Mouse (Mus musculus) liver, embryonic 14 days (tissue): Measurements from ENCODE around the gene Ppp1r12a. TPM values are rescaled to one million over a fixed set of nuclear protein-coding genes. Genes with fewer than 3 reads are reported as not detected.

Source experiments
- polyA plus RNA-seq: library from polyadenylated mRNA; depleted of rRNA; stranded (reverse); fragments of >200 nt; gene quantifications from 2 replicates; pipeline ENCODE4 v1.2.3, GENCODE M21; 2012; rRNA removed

Ppp1r12a gene
- 20.4 and 23.7 TPM in 2 replicates for polyA plus RNA-seq

GRCm38 (mm10) chr10:108161261-108162256, at the start of gene Ppp1r12a:
Gene Ppp1r12a, plus strand, starts transcription at chr10:108162193.

DNA sequence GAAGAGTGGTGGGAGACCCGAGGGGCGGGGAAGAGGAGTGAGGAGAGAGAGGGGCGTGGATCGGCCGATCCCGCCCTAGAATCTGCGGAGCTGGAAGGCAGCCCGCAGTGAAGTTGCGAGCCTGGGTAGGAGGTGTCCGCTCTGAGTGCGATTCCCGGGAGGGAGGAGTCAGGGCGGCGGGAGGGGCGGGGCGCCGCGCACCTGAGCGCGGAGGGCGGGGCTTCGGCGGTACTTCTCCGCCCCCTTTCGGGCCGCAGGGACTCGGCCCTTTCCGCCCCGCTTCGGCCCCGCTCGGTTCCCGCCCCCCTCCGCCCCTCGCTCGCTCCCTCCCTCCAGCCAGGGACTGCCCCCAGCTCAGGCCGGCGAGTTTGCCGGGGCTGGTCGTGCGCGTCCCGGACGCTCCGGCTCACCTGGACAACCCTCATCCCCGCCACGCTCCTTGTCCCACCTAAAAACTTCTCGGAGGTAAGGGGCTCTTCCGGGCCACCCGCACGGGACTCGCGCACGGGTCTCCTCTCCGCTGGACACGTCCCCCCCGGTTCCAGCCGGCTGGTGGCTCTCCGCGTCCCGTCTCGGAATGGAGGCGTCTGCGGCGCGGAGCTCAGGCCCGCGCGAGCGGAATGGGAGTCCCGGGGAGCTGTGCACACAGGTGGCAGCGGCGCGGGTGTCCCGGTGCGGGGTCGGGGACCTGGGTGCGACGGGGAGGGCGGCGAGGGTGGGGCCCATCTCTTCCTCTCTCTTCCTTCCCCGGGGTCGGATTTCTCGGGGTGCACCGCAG, 170.0 kb downstream of the Ppp1r12a start, which contains the start of gene Pawr:
Gene Pawr (plus strand): TSS at position 338 of the 778 bp plus-strand sequence.

Other genes with a start within 250 kb of the Ppp1r12a start
- gene Pawr, start 169.9 kb downstream of the Ppp1r12a start, polyA plus RNA-seq, result 3.5 and 4.0 TPM in 2 replicates